Mouse (Mus musculus): ENCODE results near the gene Il10ra.

Il10ra gene

DNA sequence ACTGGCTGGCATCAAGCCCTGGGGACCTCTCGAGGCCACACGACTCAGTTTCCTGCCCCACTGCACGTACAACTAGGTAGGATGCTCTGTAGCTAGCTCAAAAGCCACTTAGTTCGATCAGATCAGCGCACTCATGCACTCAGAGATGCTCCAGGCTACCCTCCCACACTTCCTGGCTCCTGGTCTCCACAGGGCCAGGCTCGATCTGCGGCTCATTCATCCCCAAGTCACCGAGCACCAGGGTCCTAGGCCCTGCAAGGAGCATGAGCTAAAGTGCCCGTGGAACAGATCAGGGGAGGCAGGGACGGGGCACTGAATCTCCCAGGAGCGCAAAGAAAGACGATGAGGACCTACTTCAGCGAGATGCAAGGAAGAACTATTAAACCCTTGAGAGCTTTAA, 9.9 kb downstream of the Il10ra start:
- no peak for DNase-seq (ENCODE audit: low read depth)

- no peak for DNase-seq (ENCODE audit: low read depth)
Measured at GRCm38 (mm10) chr9:45255967-45256366, 13.0 kb downstream of the Il10ra start.

- no peak for DNase-seq (ENCODE audit: low read depth)
Measured at GRCm38 (mm10) chr9:45255431-45255830, 13.5 kb downstream of the Il10ra start.

- no peak for DNase-seq (ENCODE audit: low read depth)
Measured at GRCm38 (mm10) chr9:45254605-45255004, 14.3 kb downstream of the Il10ra start.

GRCm38 (mm10) chr9:45254021-45254420, 14.9 kb downstream of the Il10ra start:
- DNase-seq (ENCODE audit: low read depth): no peak

DNA sequence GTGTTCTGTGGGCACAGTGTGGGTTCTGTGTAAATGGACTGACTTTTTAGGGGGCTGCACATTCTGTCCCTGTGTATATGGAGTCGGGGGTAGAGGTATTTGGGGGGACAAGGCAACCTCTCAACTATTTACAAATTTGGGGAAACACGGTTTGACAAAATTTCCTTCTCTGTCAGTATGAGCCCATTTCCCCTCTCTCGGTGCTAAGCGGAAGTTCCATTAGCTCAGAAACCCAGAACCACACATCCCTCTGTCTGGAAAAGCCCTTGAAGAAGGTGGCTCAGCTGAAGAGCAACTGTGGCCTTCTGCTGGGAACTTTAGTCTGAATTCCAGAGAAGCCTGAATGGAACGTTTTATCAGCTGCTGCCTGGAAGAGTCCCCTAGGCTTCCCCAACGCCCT, 16.6 kb downstream of the Il10ra start:
- peak; percentile 32 for DNase-seq (ENCODE audit: low read depth)

DNA sequence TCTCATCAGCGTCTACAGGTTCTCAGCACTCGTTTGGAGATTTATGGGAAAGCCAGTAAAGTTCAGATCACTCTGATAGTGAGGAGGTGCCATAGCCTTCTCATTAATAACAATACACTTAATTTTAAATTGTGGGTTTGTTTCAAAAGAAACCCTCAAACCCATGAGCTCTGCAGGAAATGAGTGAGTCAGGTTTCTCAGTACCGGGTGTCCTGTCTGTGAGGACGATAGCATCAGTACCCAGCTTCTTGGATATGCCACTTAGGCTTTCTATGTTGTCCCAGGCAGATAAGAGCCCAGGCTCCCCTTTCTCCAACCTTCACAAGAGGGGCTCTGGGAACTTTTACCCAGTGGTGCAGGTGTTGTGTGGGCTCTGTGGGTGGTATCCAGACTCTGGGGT, 17.0 kb downstream of the Il10ra start:
- DNase-seq (ENCODE audit: low read depth): peak; percentile 84

GRCm38 (mm10) chr9:45251281-45251680, 17.7 kb downstream of the Il10ra start:
- DNase-seq (ENCODE audit: low read depth): peak; percentile 77

GRCm38 (mm10) chr9:45250306-45250705, 18.6 kb downstream of the Il10ra start:
- no peak for DNase-seq (ENCODE audit: low read depth)

DNA sequence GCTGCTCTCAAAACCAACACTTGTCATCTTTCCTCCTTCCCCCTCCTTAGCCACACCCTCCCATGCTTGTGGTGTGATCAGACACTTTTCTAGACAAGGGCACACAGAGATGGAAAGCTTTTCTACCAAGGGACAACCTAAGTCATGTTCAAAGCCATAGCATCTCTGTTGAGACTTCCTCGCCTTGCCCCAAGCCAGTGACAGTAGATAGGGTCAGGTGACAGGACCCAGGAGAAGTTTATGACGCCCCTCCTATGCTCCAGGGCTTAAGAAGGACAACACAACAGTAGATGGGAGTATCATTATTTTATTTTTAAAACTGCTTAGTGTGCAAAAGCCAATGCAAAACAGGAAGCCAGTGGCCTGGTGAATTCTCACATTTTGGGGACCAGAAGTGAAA, 21.4 kb downstream of the Il10ra start:
- peak; percentile 31 for DNase-seq (ENCODE audit: low read depth)

DNA sequence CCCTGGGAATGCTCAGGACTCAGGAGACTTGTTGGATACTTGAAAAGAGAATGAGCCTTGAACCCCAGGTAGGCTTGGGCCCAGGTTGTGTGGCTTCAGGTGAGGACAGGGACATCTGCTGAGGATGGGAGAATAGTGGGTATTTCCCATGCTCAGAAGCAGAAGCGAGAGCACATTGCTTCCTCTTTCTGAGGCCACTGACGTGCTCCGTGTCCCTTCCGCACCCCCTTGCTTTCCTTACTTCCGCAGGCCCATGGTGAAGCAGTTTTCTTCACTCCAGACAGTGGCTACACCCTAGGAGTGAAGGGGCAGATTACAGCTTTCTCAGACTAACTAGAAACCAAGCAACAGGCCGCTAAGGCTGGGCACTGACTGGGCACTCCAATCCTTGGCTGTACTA, 22.9 kb downstream of the Il10ra start:
- no peak for DNase-seq (ENCODE audit: low read depth)

- DNase-seq (ENCODE audit: low read depth): no peak
Measured at GRCm38 (mm10) chr9:45245432-45245831, 23.5 kb downstream of the Il10ra start.

DNA sequence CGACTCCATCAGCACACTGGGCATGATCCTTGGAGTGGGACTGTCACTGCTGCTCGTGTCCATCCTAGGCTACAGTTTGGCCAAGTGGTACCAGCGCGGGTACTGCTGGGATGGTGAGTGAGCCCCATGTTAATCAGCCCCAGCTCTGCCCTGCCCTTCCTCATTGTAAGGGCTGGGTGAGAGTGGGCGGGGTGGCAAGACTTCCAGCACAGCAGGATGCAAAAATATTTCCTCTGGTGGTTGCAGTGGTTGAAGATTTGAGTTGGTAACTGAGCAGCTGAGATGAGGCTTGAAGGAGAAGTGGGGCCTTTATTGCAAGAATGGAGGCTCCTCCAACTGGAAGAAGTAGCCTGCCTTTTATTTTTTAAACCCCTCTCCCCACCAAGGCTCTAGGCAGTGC, 27.6 kb downstream of the Il10ra start:
- peak; percentile 47 for DNase-seq (ENCODE audit: low read depth)

- no peak for DNase-seq (ENCODE audit: low read depth)
Measured at GRCm38 (mm10) chr9:45236744-45237143, 32.2 kb downstream of the Il10ra start.

- DNase-seq (ENCODE audit: low read depth): peak; percentile 19
Measured at GRCm38 (mm10) chr9:45235668-45236227, 33.2 kb downstream of the Il10ra start.

DNA sequence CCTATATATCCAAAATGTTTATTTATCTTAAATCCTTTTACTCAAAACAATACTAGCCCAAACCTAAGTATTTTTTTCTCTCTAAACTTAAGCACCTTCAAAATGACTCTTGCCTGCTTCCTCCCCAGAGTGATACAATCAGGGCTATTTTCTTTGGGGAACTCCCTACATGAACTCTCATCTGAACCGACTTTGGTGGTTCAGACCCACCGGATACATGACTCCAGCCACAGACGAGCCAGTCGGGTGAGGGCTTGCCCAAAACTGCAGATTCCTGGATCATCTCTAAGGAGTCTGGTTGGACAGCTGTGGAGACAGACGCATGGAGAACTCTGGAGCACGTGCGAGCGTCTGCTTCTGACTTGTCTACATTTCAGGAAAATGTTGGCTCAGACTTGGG, 39.6 kb downstream of the Il10ra start:
- peak; percentile 42 for DNase-seq (ENCODE audit: low read depth)

- DNase-seq (ENCODE audit: low read depth): peak; percentile 80
Measured at GRCm38 (mm10) chr9:45221567-45221966, 47.4 kb downstream of the Il10ra start.

- no peak for DNase-seq (ENCODE audit: low read depth)
Measured at GRCm38 (mm10) chr9:45219644-45220043, 49.3 kb downstream of the Il10ra start.

DNA sequence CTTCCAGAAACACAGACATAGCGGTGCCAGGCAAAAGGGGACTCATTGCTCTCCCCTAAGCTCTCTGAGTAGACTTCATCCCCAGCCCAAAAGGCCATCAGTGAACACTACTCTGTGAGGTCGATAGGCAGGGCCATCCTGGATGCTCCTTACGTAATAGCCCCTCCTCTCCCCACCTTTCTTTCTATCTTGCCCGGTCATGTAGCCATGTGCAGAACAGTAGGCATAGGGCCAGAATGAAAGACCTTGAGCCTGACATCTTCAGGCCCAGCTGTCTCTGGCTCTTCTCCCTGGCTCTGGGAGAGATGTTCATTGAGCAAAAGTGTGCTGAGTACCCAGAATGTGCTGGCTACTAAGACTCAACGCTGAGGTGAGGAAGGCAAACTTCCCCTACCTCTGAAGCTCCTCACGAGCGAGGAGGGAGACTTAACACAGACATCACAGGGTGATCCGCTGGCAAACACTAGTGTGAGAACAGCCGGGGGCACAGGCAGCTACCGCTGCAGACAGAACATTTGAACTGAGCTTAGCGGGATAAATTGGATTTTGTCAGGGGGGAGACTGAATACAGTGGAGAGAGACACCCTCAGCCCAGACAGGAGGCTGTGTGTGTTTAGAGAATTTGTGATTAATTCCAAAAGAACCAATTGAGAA, 53.3 kb downstream of the Il10ra start:
- DNase-seq (ENCODE audit: low read depth): no peak

DNA sequence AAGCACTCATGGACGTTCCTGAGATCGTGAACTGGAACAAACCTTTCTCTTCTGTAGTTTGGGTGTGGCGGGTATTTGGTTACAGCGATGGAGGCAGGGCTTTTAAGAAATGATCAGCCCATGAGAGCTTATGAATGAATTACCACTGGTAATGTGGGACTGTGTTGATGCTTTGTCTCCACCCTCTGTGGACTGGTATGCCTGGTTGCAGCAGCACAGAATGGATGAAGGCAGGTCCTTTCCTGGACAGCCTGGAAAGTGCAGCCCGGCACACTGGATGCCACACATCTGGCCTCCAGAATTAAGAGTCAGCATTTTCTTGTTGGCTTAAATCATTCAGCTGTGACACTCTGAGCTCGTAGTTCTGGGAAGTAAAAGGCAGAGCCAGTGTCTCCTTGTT, 56.9 kb downstream of the Il10ra start:
- DNase-seq (ENCODE audit: low read depth): no peak

- no peak for DNase-seq (ENCODE audit: low read depth)
Measured at GRCm38 (mm10) chr9:45207015-45207743, 61.8 kb downstream of the Il10ra start.

GRCm38 (mm10) chr9:45206121-45206520, 62.8 kb downstream of the Il10ra start:
- DNase-seq (ENCODE audit: low read depth): no peak

- no peak for DNase-seq (ENCODE audit: low read depth)
Measured at GRCm38 (mm10) chr9:45205143-45205542, 63.8 kb downstream of the Il10ra start.
